Mouse (Mus musculus): ENCODE measurements around the gene Piwil1. TPM values are rescaled to one million over a fixed set of nuclear protein-coding genes. Genes with fewer than 3 reads are reported as not detected.

Gene Piwil1
- polyA plus RNA-seq, 1 experiment from 2014 or later, result 0.18 TPM

DNA sequence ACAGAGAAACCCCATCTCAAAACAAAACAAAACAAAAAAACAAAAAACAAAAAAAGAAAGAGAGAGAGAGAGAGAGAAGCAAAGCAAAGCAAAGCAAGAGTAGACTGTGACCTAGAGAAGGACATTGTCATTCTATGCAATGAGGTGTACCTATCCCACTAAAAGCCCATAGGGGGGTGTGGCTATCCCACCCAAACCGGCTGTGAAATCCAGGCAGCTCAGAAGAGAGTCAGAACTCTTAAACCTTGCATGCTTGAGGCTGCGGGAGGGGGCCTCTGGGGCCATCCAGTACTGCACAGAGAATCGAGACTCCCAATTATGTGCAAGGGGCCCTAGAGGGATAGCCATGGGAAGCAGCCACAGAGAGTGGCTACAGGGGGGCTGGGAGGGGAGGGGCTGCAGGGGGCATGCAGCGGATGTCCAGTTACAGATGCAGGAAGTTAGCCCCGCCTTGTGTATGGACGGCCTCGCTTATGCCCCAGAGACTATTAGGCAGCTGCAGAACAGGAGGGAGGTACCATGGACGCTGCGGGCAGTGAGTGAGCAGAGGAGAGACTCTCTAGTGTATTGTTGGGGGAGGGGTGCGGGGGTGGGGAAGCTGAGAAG lies 66.8 kb downstream of the Piwil1 start:
- no peaks in the 10 kb centered on the region for H3K9me3 ChIP-seq
- no peak overlapping the region for H3K4me3 ChIP-seq
- ATAC-seq (ENCODE audit: low FRiP score), result no peak
- H3K36me3 ChIP-seq, result peaks cover 27% of the 10 kb centered on the region
- H3K4me2 ChIP-seq, result peak overlapping the region; percentile 36; the same call in 1 of the 2 replicates
- no peaks in the 10 kb centered on the region for H3K27me3 ChIP-seq
- 12% methylated on average over 10 of the region's 10 CpGs for WGBS
- peaks cover 7% of the 10 kb centered on the region for H3K4me1 ChIP-seq (replicated peaks)
- H3K9ac ChIP-seq, result no peak overlapping the region
- H3K27ac ChIP-seq, result 0 out of 2 replicates have a peak overlapping the region, but pooled peaks have one; percentile 12

DNA sequence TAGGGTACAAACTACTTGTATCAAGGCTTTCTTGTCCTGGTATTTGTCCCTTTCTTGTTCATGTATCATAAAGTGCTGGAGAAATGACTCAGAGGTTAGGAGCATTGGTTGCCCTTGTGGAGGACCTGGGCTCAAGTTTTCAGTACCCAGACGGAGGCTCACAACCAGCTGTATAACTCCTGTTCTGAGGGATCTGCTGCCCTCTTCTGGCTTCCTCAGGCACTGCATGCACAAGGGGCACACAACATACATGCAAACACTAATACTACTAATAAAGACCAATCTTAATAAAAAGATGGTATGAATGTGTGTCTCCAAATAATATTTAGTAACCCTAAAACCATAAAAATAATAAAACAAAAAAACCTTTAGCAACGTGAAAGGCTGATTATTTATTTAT lies 74.1 kb downstream of the Piwil1 start:
- no peak for ATAC-seq (ENCODE audit: low FRiP score)
- Histone ChIP-seq H3K27ac (no peak overlapping the region), H3K36me3 (peaks cover 48% of the 10 kb centered on the region), H3K4me2 (no peak overlapping the region), H3K4me1 (replicated peaks) (no peaks in the 10 kb centered on the region), H3K27me3 (no peaks in the 10 kb centered on the region), H3K9ac (no peak overlapping the region), H3K4me3 (no peak overlapping the region), H3K9me3 (no peaks in the 10 kb centered on the region)
- 65% methylated on average over 2 of the region's 2 CpGs for WGBS

DNA sequence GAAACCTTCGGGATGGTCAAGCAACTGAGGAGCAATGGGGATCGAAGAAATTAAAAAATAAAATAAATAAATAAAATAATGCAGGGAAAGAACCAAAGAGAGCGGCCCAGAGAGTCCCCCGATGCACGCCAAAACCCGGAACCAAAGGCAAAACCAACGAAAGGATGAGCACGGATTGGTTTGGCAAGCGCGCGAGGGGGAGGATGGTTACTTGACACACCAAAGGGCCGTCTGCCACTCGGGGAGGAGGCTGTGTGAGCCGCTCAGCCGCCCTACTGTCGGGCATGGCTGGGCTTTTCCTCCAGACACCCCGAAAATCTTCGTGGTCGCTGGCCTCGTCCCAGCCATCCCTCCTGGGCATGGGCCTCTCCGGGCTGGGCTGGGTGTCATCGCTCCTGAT lies 79.3 kb downstream of the Piwil1 start:
- H3K9ac ChIP-seq, result no peak overlapping the region
- H3K27me3 ChIP-seq, result no peaks in the 10 kb centered on the region
- H3K9me3 ChIP-seq, result no peaks in the 10 kb centered on the region
- no peak overlapping the region for H3K4me3 ChIP-seq
- H3K27ac ChIP-seq, result no peak overlapping the region
- H3K36me3 ChIP-seq, result peaks cover 25% of the 10 kb centered on the region
- no peak for ATAC-seq (ENCODE audit: low FRiP score)
- no peak overlapping the region for H3K4me2 ChIP-seq
- 77% methylated on average over 22 of the region's 22 CpGs for WGBS
- peaks cover 15% of the 10 kb centered on the region for H3K4me1 ChIP-seq (replicated peaks)

DNA sequence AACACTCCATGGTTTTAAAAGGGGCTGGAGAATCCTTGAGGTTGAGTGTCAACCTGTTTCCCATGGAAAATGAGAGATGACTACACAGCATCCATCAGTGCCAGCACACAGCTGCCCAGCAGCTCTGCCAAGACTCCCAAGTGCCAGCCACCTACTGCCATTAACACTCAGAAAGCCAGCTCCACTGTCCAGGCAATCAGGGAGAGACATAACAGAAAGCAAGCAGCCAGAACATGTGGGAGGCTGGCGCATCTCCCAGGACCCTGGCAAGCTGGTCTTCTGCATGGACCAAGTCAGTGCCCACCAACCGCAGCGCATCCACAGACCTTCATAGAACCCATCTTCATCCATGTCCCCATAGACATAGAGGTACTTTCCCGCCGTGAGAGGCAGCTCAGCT lies 98.3 kb downstream of the Piwil1 start:
- no peak overlapping the region for H3K9ac ChIP-seq
- no peak overlapping the region for H3K4me2 ChIP-seq
- H3K27ac ChIP-seq, result no peak overlapping the region
- H3K36me3 ChIP-seq, result peaks cover 41% of the 10 kb centered on the region
- no peak overlapping the region for H3K4me3 ChIP-seq
- no peak for ATAC-seq (ENCODE audit: low FRiP score)
- H3K9me3 ChIP-seq, result peaks cover 10% of the 10 kb centered on the region; the same call in 1 of the 2 replicates
- H3K4me1 ChIP-seq (replicated peaks), result no peaks in the 10 kb centered on the region
- WGBS, result 92% methylated on average over 5 of the region's 5 CpGs
- H3K27me3 ChIP-seq, result no peaks in the 10 kb centered on the region

Other genes with a start within 250 kb of the Piwil1 start
- gene Fzd10, start 101.7 kb upstream of the Piwil1 start, polyA plus RNA-seq (2015; fragmentation: Nextera tagmentation; extraction: Ambion mirVana), result 6.1 and 8.1 TPM in 2 replicates

Data from hindbrain, embryonic 13.5 days (tissue).